Mouse (Mus musculus) erythroblast, adult 5-6 weeks (primary cell): ENCODE measurements around the gene Papln. TPM values are rescaled to one million over a fixed set of nuclear protein-coding genes. Genes with fewer than 3 reads are reported as not detected.

Experiments
- ATAC-seq: replicated peaks from 2 replicates; pipeline ENCODE4 v1.8.0; 2016; ENCODE audit warnings: moderate number of reproducible peaks, mild to moderate bottlenecking, moderate TSS enrichment, inconsistent platforms; ENCODE audit not compliant: poor library complexity, low FRiP score, severe bottlenecking
- total RNA-seq, 2 experiments: library from RNA; stranded (forward) in 1 of 2; stranded (reverse) in 1 of 2; fragments of 150-400 nt in 1 of 2; fragments of 200-764, 138-1000 nt in 1 of 2; gene quantifications; 2 replicates each; pipeline versions ENCODE4 v1.2.3 to v1.2.4; 2015 to 2017; ENCODE audit warnings: low replicate concordance in 2 of 2

The Papln gene
- total RNA-seq, 2 experiments from 2014 or later, result not detected

DNA sequence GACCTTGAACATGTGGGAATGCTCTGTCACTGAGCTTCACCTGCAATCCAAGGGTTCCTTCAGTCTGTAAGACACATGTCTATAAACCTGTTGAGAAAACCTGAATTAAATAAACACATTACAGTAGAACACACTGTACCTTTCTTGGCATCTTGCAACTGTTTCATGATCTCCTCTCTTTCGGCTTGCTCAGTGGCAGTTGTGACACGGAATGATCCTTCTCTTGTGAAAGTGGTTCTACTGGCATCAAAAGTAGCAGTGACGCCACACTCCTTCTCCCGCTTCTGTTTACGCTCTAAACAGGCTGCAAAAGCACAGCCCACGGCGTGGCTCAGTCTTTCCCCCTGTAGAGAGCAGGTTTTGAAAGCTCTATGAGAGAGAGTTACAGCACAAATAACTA is 40.2 kb downstream of the Papln start:
- no peak for ATAC-seq

GRCm38 (mm10) chr12:83811901-83812300 is 48.5 kb downstream of the Papln start:
- ATAC-seq, result no peak

GRCm38 (mm10) chr12:83816616-83817015 is 53.2 kb downstream of the Papln start:
- ATAC-seq, result no peak

- no peak for ATAC-seq
Measured at GRCm38 (mm10) chr12:83830424-83830823, 67.0 kb downstream of the Papln start.

DNA sequence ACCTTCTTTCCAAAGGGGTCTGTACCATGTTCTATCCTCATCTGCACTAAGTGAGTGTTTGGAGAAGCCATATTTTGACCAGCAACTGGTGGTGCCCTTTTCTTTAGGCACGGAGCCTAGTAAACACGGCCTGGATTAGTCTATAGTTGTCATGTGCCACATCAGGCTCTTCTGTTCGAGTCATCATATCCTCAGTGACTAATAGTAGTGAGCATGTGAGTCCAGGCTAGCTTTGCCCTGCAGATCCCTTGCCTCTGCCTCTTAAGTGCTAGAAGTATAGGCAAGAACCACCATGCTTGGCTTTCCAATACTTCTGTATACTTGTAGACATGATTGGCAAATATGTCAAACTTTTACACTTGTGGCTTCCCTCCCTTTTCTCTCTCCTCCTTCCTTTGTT is 70.5 kb downstream of the Papln start:
- ATAC-seq, result no peak

DNA sequence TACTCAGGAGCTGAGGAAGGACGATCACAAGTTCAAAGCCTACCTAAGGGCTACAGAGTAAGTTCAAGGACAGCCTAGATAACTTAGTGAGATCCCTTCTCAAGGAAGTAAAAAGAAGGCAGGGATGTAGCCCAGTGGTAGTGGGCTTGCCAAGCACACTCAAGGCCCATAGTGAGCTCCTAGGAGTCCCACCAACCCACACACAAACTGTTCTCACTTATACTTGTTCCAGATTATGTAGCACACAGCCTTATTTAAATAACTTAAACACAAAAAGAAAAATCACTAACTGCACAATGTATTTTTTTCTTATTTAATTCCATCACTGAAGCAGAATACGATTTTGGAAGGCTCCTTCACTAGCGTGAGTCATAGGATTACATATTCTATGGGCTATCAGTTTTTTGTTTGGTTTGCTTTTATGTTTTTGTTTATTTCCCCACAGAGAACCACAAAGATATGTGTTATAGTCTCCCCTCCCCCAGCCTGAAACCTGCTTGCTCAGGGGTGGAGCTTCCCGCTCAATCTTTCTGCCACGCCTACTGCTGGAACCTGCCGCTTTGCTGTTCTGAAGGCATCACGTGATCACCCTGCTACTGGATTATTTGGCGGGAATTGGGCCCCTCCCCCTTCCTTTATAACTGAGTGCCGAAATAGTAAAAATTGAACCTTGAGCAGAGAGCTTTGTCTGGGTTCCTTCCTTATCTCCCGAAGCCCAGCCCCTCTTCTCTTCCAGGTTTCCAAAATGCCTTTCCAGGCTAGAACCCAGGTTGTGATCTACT is 78.2 kb downstream of the Papln start:
- ATAC-seq, result no peak

Other genes starting within 250 kb of the Papln start
- gene Dcaf4, start 243.2 kb upstream of the Papln start, total RNA-seq (2015; ENCODE audit: low replicate concordance), result 8.1 TPM in 1 of 2 replicates, not detected in the other
- gene Dcaf4, start 243.2 kb upstream of the Papln start, total RNA-seq (2017; ENCODE audit: low replicate concordance), result 1.7 and 4.7 TPM in 2 replicates
- gene Zfyve1, start 166.4 kb upstream of the Papln start, total RNA-seq (2015; ENCODE audit: low replicate concordance), result 5.2 and 31.3 TPM in 2 replicates
- gene Zfyve1, start 166.4 kb upstream of the Papln start, total RNA-seq (2017; ENCODE audit: low replicate concordance), result 28.3 and 29.8 TPM in 2 replicates
- gene Rbm25, start 132.4 kb upstream of the Papln start, total RNA-seq (2015; ENCODE audit: low replicate concordance), result 83.8 and 97.2 TPM in 2 replicates
- gene Rbm25, start 132.4 kb upstream of the Papln start, total RNA-seq (2017; ENCODE audit: low replicate concordance), result 124 and 143 TPM in 2 replicates
- 26.7 and 42.2 TPM in 2 replicates for gene Psen1, start 75.5 kb upstream of the Papln start, total RNA-seq (2015; ENCODE audit: low replicate concordance)
- gene Psen1, start 75.5 kb upstream of the Papln start, total RNA-seq (2017; ENCODE audit: low replicate concordance), result 22.0 and 24.4 TPM in 2 replicates
- 3.8 and 10.9 TPM in 2 replicates for gene Numb, start 158.3 kb downstream of the Papln start, total RNA-seq (2015; ENCODE audit: low replicate concordance)
- 8.5 and 13.6 TPM in 2 replicates for gene Numb, start 158.3 kb downstream of the Papln start, total RNA-seq (2017; ENCODE audit: low replicate concordance)
- 5.4 and 6.3 TPM in 2 replicates for gene Riox1, start 187.0 kb downstream of the Papln start, total RNA-seq (2015; ENCODE audit: low replicate concordance)
- 3.3 and 3.9 TPM in 2 replicates for gene Riox1, start 187.0 kb downstream of the Papln start, total RNA-seq (2017; ENCODE audit: low replicate concordance)
- not detected in 2 replicates for gene Heatr4, start 221.2 kb downstream of the Papln start, total RNA-seq (2015; ENCODE audit: low replicate concordance)
- not detected in 2 replicates for gene Heatr4, start 221.2 kb downstream of the Papln start, total RNA-seq (2017; ENCODE audit: low replicate concordance)
- 2.3 and 4.4 TPM in 2 replicates for gene Acot2, start 224.2 kb downstream of the Papln start, total RNA-seq (2015; ENCODE audit: low replicate concordance)
- gene Acot2, start 224.2 kb downstream of the Papln start, total RNA-seq (2017; ENCODE audit: low replicate concordance), result 1.5 and 3.5 TPM in 2 replicates
- gene Acot1, start 245.9 kb downstream of the Papln start, total RNA-seq (2015; ENCODE audit: low replicate concordance), result not detected in 2 replicates
- 2.4 TPM in 1 of 2 replicates, not detected in the other for gene Acot1, start 245.9 kb downstream of the Papln start, total RNA-seq (2017; ENCODE audit: low replicate concordance)